ENCODE assay signal across 8 mouse cellular contexts in the genomic region with DNA sequence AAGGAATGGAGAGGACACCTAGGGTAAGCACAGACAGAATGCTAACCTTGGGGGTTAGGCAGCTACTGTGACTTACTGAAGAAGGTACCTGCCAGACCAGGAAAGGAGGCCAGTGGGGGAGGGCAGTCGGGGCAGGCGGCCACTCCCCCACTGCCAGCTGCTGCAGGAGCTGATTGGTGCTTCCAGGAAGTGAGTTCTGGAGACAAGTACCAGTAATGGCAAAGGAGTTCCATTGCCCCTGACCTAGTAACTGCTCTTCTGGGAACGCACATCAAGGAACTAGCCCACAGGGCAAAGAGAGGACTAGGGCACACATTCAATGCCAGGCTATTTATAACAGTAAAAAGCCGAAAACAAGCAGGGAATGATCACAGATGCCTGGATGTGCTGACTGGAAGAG. TPM values are rescaled to one million over a fixed set of nuclear protein-coding genes. Genes with fewer than 3 reads are reported as not detected.
DNase-seq lines count a peak whose midpoint lies in the region; ATAC-seq lines count a peak whose summit lies in the region.

No protein-coding gene starts in this region.

- H3K27ac ChIP-seq in neural tube, embryonic 12.5 days = no peak overlapping the region
- H3K27ac ChIP-seq in hindbrain, embryonic 16.5 days (ENCODE audit: low read depth, low read length) = peak overlapping the region; percentile 44; the same call in 1 of the 2 replicates
- 0 out of 2 replicates have a peak overlapping the region, but pooled peaks have one; percentile 7 for H3K27ac ChIP-seq in midbrain, embryonic 13.5 days

- 0 out of 2 replicates have a peak overlapping the region, but pooled peaks have one; percentile 8 for H3K9ac ChIP-seq in neural tube, embryonic 12.5 days
- peak overlapping the region; percentile 27 for H3K9ac ChIP-seq in hindbrain, embryonic 16.5 days (ENCODE audit: low read depth, low read length)
- H3K9ac ChIP-seq in midbrain, embryonic 13.5 days (replicated peaks) = 0 out of 2 replicates have a peak overlapping the region, but pooled peaks have one; percentile 37

- WGBS in neural tube, embryonic 12.5 days = 69% methylated on average over 4 of the region's 4 CpGs
- 83% methylated on average over 4 of the region's 4 CpGs for WGBS in hindbrain, embryonic 16.5 days
- WGBS in midbrain, embryonic 13.5 days = 77% methylated on average over 4 of the region's 4 CpGs

- no peaks in the 10 kb centered on the region for H3K9me3 ChIP-seq in neural tube, embryonic 12.5 days
- H3K9me3 ChIP-seq in hindbrain, embryonic 16.5 days (ENCODE audit: control insufficient read depth, low read length) = no peaks in the 10 kb centered on the region
- H3K9me3 ChIP-seq in midbrain, embryonic 13.5 days = no peaks in the 10 kb centered on the region

- peak overlapping the region; percentile 23; the same call in 1 of the 2 replicates for H3K4me2 ChIP-seq in neural tube, embryonic 12.5 days (replicated peaks)
- H3K4me2 ChIP-seq in hindbrain, embryonic 16.5 days (ENCODE audit: low read length) = 0 out of 2 replicates have a peak overlapping the region, but pooled peaks have one; percentile 12
- peak overlapping the region; percentile 22 for H3K4me2 ChIP-seq in midbrain, embryonic 13.5 days (replicated peaks)

- no peak overlapping the region for H3K4me3 ChIP-seq in neural tube, embryonic 12.5 days
- no peak overlapping the region for H3K4me3 ChIP-seq in hindbrain, embryonic 16.5 days (ENCODE audit: low read length)
- no peak overlapping the region for H3K4me3 ChIP-seq in midbrain, embryonic 13.5 days (replicated peaks)

- no peaks in the 10 kb centered on the region for H3K27me3 ChIP-seq in neural tube, embryonic 12.5 days (replicated peaks)
- H3K27me3 ChIP-seq in hindbrain, embryonic 16.5 days (replicated peaks; ENCODE audit: control insufficient read depth, insufficient read depth, low read length) = no peaks in the 10 kb centered on the region; the same call in 1 of the 2 replicates
- no peaks in the 10 kb centered on the region for H3K27me3 ChIP-seq in midbrain, embryonic 13.5 days

- DNase-seq in CD4-positive, CD25-positive, alpha-beta regulatory T cell, adult 2 months (ENCODE audit: low read depth, low spot score) = peak; percentile 35
- DNase-seq in neural tube, embryonic 10.5 days (ENCODE audit: extremely low spot score, low spot score) = no peak
- no peak for DNase-seq in layer of hippocampus, postnatal 10 days (ENCODE audit: low spot score in 2 of 2)

- no peak for ATAC-seq in CD4-positive, CD25-positive, alpha-beta regulatory T cell, adult 4 months
- no peak for ATAC-seq in neural tube, embryonic 12.5 days (ENCODE audit: low FRiP score, low read depth)
- ATAC-seq in hindbrain, embryonic 16.5 days = no peak
- no peak for ATAC-seq in midbrain, embryonic 13.5 days
- ATAC-seq in erythroid progenitor cell, adult 5-6 weeks (replicated peaks; ENCODE audit: low FRiP score, poor library complexity, severe bottlenecking) = no peak

- H3K4me1 ChIP-seq in neural tube, embryonic 12.5 days = peaks cover 40% of the 10 kb centered on the region
- H3K4me1 ChIP-seq in hindbrain, embryonic 16.5 days (ENCODE audit: control insufficient read depth, insufficient read depth, low read depth, low read length) = peaks cover 58% of the 10 kb centered on the region
- peaks cover 62% of the 10 kb centered on the region for H3K4me1 ChIP-seq in midbrain, embryonic 13.5 days (replicated peaks)

- peaks cover 7% of the 10 kb centered on the region; the same call in 1 of the 2 replicates for H3K36me3 ChIP-seq in neural tube, embryonic 12.5 days
- H3K36me3 ChIP-seq in hindbrain, embryonic 16.5 days (ENCODE audit: control insufficient read depth, insufficient read depth, low read length) = no peaks in the 10 kb centered on the region; the same call in 1 of the 2 replicates
- peaks cover 9% of the 10 kb centered on the region; the same call in 1 of the 2 replicates for H3K36me3 ChIP-seq in midbrain, embryonic 13.5 days

RNA-seq across cellular contexts. Expression of gene Rab11b, which starts 3.1 kb away (rescaled TPM):
- 100 to 1,000 TPM; 257 to 400 TPM for polyA plus RNA-seq in CD4-positive, CD25-positive, alpha-beta regulatory T cell, adult 4 months (2017; shearing (Covaris generic))
- 412 and 463 TPM in 2 replicates for polyA plus RNA-seq in neural tube, embryonic 12.5 days (2016; fragmentation: Nextera tagmentation; extraction: Ambion mirVana)
- 481 and 517 TPM in 2 replicates for polyA plus RNA-seq in hindbrain, embryonic 16.5 days (2015; fragmentation: Nextera tagmentation; extraction: Ambion mirVana)
- 534 and 547 TPM in 2 replicates for polyA plus RNA-seq in midbrain, embryonic 13.5 days (2015; fragmentation: Nextera tagmentation; extraction: Ambion mirVana)
- total RNA-seq in erythroid progenitor cell, adult 5-6 weeks (2015; ENCODE audit: low replicate concordance) = 59.1 and 87.6 TPM in 2 replicates
- 42.6 and 46.8 TPM in 2 replicates for total RNA-seq in erythroid progenitor cell, adult 5-6 weeks (2017; ENCODE audit: low replicate concordance)
- 100 to 1,000 TPM; 252 to 307 TPM for total RNA-seq in layer of hippocampus, postnatal 10 days (2021)

RNA-seq across cellular contexts. Expression of gene Angptl4, which starts 24.4 kb away (rescaled TPM):
- 1 to 10 TPM; 4.4 to 6.1 TPM for polyA plus RNA-seq in CD4-positive, CD25-positive, alpha-beta regulatory T cell, adult 4 months (2017; shearing (Covaris generic))
- polyA plus RNA-seq in neural tube, embryonic 12.5 days (2016; fragmentation: Nextera tagmentation; extraction: Ambion mirVana) = 17.7 TPM in 2 replicates
- polyA plus RNA-seq in hindbrain, embryonic 16.5 days (2015; fragmentation: Nextera tagmentation; extraction: Ambion mirVana) = 26.6 and 29.0 TPM in 2 replicates
- 14.3 and 17.1 TPM in 2 replicates for polyA plus RNA-seq in midbrain, embryonic 13.5 days (2015; fragmentation: Nextera tagmentation; extraction: Ambion mirVana)
- 0.36 and 0.84 TPM in 2 replicates for total RNA-seq in erythroid progenitor cell, adult 5-6 weeks (2015; ENCODE audit: low replicate concordance)
- total RNA-seq in erythroid progenitor cell, adult 5-6 weeks (2017; ENCODE audit: low replicate concordance) = 0.77 TPM in 1 of 2 replicates, not detected in the other
- total RNA-seq in layer of hippocampus, postnatal 10 days (2021) = 1 to 10 TPM; 6.9 to 9.5 TPM

RNA-seq across cellular contexts. Expression of gene March2, which starts 38.8 kb away (rescaled TPM):
- polyA plus RNA-seq in CD4-positive, CD25-positive, alpha-beta regulatory T cell, adult 4 months (2017; shearing (Covaris generic)) = 10 to 100 TPM; 23.1 to 24.4 TPM
- polyA plus RNA-seq in neural tube, embryonic 12.5 days (2016; fragmentation: Nextera tagmentation; extraction: Ambion mirVana) = 55.7 and 61.1 TPM in 2 replicates
- polyA plus RNA-seq in hindbrain, embryonic 16.5 days (2015; fragmentation: Nextera tagmentation; extraction: Ambion mirVana) = 82.2 and 84.1 TPM in 2 replicates
- 54.4 and 55.8 TPM in 2 replicates for polyA plus RNA-seq in midbrain, embryonic 13.5 days (2015; fragmentation: Nextera tagmentation; extraction: Ambion mirVana)
- 409 and 494 TPM in 2 replicates for total RNA-seq in erythroid progenitor cell, adult 5-6 weeks (2015; ENCODE audit: low replicate concordance)
- total RNA-seq in erythroid progenitor cell, adult 5-6 weeks (2017; ENCODE audit: low replicate concordance) = 312 and 414 TPM in 2 replicates
- total RNA-seq in layer of hippocampus, postnatal 10 days (2021) = 10 to 100 TPM; 74.1 to 76.0 TPM

RNA-seq across cellular contexts. Expression of gene Kank3, which starts 53.1 kb away (rescaled TPM):
- polyA plus RNA-seq in CD4-positive, CD25-positive, alpha-beta regulatory T cell, adult 4 months (2017; shearing (Covaris generic)) = 1 to 10 TPM; 6.3 to 8.9 TPM
- polyA plus RNA-seq in neural tube, embryonic 12.5 days (2016; fragmentation: Nextera tagmentation; extraction: Ambion mirVana) = 31.5 and 32.3 TPM in 2 replicates
- polyA plus RNA-seq in hindbrain, embryonic 16.5 days (2015; fragmentation: Nextera tagmentation; extraction: Ambion mirVana) = 45.8 and 46.6 TPM in 2 replicates
- polyA plus RNA-seq in midbrain, embryonic 13.5 days (2015; fragmentation: Nextera tagmentation; extraction: Ambion mirVana) = 28.6 and 36.2 TPM in 2 replicates
- 5.0 TPM in 1 of 2 replicates, not detected in the other for total RNA-seq in erythroid progenitor cell, adult 5-6 weeks (2015; ENCODE audit: low replicate concordance)
- total RNA-seq in erythroid progenitor cell, adult 5-6 weeks (2017; ENCODE audit: low replicate concordance) = 2.7 TPM in 1 of 2 replicates, not detected in the other
- total RNA-seq in layer of hippocampus, postnatal 10 days (2021) = 10 to 100 TPM; 38.0 to 51.2 TPM
